Mouse (Mus musculus) layer of hippocampus, adult 6 months (tissue): ENCODE measurements around the gene Cpt1c. TPM values are rescaled to one million over a fixed set of nuclear protein-coding genes. Genes with fewer than 3 reads are reported as not detected.

Experiments
- long read RNA-seq, 2 experiments: library from polyadenylated mRNA; unstranded; transcript quantifications; one replicate each; pipeline ENCODE4 v2.0.0; 2019 to 2020
- microRNA-seq: library from miRNA; unstranded; fragments of <30 nt; microRNA quantifications from one replicate; pipeline ENCODE4 v1.2.0, GENCODE M21; 2020
- polyA plus RNA-seq: library from polyadenylated mRNA; unstranded; fragments of <200 nt; fragmentation: Nextera tagmentation; gene quantifications from 2 replicates; pipeline ENCODE4 v1.2.3, GENCODE M21; 2021

Gene Cpt1c
- polyA plus RNA-seq: 86.2 and 86.7 TPM in 2 replicates
- long read RNA-seq, experiment 1, transcript Cpt1c-206 (19 exons, 2,716 nt): minor isoform, 11 of 177 reads
- long read RNA-seq, experiment 1, transcript Cpt1c-201 (19 exons, 2,793 nt): major isoform, 104 of 177 reads
- long read RNA-seq, experiment 1, partial matches to known transcripts: 34 of 177 reads
- long read RNA-seq, experiment 1, other reads (novel, unspliced or antisense): 28 of 177 reads
- long read RNA-seq, experiment 2, transcript Cpt1c-201 (19 exons, 2,793 nt): major isoform, 481 of 751 reads
- long read RNA-seq, experiment 2, transcript Cpt1c-206 (19 exons, 2,716 nt): minor isoform, 34 of 751 reads
- long read RNA-seq, experiment 2, partial matches to known transcripts: 64 of 751 reads
- long read RNA-seq, experiment 2, other reads (novel, unspliced or antisense): 172 of 751 reads

DNA sequence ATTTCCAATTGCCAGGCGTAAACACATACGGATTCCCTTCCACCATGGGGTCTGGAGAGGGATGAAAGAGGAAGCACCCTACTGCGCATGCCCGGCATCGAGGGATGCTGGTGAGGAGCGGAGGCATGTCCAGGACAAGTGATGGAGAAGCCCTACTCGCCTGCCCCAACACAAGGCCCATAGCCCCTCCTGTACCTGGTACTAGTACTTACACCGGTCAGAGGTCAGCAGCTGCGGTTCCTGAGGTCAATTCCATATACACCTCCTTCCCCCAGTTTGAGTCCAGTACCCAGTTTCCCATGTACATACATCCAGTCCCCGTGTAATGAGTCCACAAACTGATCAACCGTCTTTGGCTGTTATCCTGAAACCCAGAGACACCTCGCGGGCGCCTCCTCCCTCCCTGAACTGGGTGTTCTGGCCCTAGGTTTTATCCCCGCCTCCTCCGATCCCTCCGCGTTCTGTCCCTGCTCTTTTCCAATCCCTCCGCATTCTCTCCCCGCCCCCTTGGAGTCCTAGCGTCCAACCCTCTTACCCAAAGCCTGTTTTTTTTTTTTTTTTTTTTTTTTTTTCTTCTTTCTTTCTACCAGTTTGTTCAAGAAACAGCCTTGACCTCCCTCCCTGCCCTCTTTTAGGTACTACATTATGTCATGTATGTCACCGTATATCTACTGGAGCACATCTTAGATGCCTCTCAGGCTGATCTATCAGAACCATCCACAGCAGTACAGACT, at the start of gene Cpt1c:
Gene Cpt1c (minus strand): TSS at position 469 of the 734 bp plus-strand sequence.

DNA sequence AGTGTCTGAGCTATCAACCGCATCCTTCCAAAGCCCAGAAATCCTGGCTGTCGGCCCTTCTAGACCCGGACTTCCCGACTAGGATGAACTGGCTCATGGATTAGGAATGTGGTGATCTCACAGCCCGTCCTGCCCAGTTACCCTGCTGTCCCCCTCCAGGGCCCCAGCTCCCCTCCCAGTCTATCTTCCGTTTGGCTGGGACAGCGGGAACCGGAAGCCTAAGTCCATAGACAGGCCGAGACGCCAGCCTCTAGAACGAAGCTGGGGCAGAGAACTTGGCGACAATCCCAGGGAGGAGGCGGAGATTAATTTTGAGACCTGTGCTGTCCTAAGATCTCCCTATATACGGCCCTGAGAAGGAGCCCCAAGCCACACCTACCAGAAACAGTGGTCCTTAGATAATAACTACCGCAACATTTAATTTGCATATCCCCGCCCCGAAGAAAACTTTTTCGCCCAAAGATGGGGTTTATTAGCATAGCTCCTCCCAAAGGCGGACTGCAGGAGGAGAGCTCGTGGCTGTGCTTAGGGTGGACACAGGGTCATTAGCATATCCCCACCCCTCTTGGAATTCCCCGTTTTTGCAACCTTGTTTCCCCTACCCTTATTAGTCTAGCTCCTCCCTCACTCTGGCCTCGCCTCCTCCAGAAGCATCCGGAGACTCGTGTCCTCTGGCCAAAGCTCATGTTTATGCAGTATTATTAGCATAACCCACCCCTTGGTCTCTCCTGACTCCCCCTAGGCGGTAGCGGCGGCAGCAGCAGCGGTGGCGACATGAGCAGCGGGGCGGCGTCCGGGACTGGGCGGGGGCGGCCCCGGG, 42.8 kb upstream of the Cpt1c start, which contains the start of gene Rras:
Gene Rras (plus strand): TSS at position 720 of the 820 bp plus-strand sequence.

DNA sequence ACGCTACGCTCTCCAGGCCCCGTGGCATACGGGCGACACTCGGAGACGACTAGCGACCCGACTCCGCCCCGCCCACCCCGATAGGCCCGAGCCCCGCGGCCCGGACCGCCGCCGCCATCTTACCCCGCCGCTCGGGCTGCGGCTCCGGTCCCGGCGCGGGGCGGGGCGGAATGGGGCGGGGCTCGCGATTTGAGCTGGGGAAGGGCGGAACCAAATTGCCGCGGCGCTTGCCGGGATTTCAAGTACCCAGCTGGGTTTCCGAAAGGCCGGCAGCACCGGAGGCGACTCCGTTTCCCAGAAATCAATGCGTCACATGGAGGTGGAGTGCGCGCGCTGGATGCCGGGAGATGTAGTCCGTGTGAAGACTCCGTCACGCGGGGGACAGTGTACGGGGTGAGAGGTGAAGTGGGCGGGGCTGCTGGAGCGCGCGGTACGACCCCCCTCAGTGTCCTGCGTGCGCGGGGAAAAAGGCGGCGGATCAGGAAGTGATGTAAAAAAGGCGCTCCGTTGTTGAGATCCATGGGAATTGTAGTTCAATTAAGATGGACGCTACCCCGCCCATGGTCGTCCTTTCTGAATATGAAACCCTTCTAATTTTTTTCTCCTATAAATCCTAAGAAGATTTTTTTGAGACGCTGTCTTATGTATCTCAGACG, 41.4 kb upstream of the Cpt1c start, which contains the start of gene Scaf1:
Gene Scaf1 (minus strand): TSS at position 407 of the 656 bp plus-strand sequence.

DNA sequence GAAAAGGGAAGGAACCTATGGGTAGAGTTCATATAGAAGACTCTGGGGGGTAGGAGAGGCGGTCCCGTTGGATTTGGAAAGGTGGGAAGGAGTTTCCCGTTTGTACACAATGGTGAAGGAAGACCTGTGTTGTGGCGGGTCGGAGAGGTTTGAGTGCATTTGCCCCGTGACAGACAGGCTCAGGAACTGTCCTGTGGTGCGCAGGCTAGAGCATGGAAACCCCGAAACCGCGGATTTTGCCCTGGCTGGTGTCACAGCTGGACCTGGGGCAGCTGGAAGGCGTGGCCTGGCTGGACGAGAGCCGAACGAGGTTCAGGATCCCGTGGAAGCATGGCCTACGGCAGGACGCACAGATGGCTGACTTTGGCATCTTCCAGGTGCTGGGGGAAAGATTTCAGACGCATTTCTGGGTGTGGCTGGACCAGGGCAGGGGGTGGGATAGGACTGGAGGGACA, 23.9 kb upstream of the Cpt1c start, which contains the start of gene Bcl2l12:
Gene Bcl2l12 (minus strand): TSS at position 212 of the 455 bp plus-strand sequence.

DNA sequence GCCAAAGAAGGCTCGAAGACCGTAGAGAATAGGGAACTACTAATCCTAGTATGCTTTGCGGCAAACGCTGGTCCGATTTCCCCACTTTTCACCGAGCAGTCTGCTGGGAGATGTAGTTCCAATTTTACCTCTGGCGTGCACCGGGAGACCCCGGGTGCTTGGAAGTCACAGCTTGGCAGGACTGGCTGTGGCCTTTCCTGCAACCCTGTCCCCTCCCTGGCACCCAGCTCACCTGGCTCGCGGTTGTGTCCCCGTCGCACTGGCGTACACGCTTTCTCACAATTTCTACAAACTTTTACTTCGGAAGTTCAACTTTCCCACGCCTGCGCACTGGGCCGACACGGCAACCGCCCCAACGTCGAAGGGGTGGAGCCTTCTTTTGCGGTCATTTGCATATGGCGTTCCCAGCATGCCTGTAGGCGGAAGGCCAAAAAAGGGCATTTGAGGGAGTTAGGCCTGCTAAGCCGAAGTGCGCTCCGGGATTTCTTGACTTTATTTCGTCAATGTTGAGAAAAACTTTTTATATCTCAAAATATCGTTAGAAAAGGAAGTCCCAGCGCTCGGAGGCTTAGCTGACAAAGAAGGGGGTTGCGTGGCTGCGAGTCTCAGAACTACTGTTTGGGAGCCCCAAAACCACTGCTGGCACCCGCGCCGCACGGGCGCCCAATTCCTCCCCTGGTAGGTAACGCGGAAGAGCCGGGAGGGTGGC, 22.7 kb upstream of the Cpt1c start, which contains the start of gene Irf3:
Gene Irf3 (plus strand): TSS at position 418 of the 709 bp plus-strand sequence.

DNA sequence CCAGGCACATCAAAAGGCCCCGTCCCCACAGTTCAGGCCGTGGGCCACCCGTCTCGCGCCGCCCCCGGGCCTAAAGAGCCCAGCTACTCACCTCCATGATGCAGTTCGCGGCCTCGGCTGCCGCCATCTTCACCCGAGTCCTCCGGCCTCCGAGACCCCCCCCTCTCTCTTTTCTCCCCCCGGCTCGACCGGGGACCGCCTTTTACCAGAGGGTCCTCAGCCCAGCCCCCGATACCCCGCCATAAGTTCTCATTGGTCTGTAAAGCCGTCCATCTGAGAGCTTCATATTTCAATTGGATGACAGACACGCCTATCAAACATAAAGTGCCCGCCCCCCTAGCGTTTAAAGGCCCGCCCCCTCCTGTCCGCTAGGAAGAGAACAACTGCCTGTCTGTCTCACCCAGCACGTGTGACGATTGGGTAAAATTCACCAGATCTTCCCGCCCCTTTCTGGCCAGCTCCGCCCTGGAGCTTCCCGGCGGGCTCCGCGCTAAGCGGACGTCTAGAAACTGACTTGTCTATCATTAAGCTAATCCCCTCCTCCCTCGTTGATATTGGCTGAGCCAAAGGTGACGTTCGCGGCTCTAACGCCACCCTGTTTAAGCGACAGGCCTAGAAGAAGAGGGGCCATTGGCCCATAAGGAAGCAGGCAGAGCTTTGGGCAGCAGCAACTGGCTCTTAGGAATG, 11.7 kb upstream of the Cpt1c start, which contains the start of gene Prmt1:
Gene Prmt1 (minus strand): TSS at position 377 of the 687 bp plus-strand sequence.

DNA sequence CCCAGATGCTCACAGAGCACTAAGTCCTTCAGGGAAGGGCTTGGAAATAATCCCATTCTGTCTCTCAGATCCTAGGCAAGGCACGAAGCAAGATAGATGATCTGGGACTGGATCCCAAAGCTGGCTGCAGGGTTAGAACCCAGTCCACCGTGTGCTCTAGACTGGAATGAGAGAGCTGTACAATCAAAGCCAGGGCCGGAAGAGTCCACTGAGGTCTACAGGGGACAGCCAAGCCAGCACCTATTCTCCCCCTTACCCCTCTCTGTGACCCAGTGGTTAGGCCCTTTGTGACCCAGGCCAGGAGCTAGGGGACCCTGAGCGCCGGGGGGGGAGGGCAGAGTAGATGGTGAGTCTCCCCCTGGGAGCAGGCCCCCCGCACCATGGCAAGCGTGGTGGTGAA, 31.7 kb downstream of the Cpt1c start, which contains the start of gene Tsks:
Gene Tsks (plus strand): TSS at position 301 of the 400 bp plus-strand sequence.

DNA sequence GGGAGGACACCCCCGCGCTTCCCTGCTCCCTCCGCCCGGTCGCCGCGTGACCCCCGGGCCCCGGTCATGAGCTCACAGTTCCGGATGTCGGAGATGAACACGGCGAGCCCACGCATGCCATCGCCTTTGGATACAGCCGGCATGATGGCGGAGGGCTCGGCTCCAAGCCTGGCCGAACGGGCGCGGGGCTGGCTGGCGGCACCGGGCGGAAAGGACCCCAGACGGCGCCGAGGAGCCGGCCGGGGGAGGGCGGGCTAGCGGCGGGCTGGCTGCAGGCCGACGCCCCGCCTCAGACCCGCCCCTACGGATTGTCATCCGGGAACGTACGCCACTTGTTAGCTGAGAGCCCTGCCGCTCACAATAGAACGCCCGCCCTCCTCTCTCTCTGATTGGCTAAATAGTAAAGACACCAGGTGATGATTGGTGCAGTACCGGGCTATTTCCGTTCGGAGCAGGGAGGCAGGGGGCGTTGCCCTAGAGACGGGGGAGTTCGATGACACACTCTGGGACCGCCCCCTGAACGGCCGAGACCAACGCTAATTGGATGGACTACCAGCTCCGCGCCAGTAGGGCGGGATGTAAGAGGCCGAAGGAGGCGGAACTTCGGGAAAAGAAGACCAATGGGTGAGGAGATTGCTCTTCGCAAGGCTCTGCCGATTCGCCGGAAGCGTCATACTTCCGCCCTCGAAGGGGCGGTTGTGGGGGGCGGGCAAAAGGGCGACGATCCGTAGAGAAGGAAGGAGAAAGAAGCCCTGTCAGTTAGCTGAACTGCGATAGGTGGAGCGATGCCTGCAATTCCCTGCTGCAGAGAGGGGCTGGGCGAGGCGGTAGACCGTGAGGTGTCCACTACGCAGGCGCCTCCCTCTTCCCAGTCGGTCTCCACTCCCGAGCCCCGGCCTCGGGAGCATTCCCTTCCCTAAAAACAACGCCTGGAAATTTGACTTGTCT, 45.2 kb downstream of the Cpt1c start, which contains the start of gene Ap2a1:
Gene Ap2a1 (minus strand): TSS at position 293 of the 948 bp plus-strand sequence.

Small RNA genes within 50 kb of the gene (microRNA-seq; reads per million reads assigned to microRNA genes)
- 1.3 reads per million for gene Mir7054

Other genes starting within 250 kb of the Cpt1c start
- 35.9 and 36.4 TPM in 2 replicates for gene Vrk3, start 226.4 kb downstream of the Cpt1c start, polyA plus RNA-seq
- 0.11 and 0.16 TPM in 2 replicates for gene Zfp473, start 223.8 kb downstream of the Cpt1c start, polyA plus RNA-seq
- 10.2 and 10.5 TPM in 2 replicates for gene Nup62, start 158.8 kb downstream of the Cpt1c start, polyA plus RNA-seq
- 0.57 and 0.79 TPM in 2 replicates for gene Il4i1, start 158.5 kb downstream of the Cpt1c start, polyA plus RNA-seq
- 0.68 and 0.74 TPM in 2 replicates for gene Atf5, start 158.2 kb downstream of the Cpt1c start, polyA plus RNA-seq
- gene Akt1s1, start 125.9 kb downstream of the Cpt1c start, polyA plus RNA-seq: 30.7 and 33.9 TPM in 2 replicates
- 57.9 and 60.7 TPM in 2 replicates for gene Tbc1d17, start 125.8 kb downstream of the Cpt1c start, polyA plus RNA-seq
- 27.8 and 30.3 TPM in 2 replicates for gene Pnkp, start 117.7 kb downstream of the Cpt1c start, polyA plus RNA-seq
- 147 and 187 TPM in 2 replicates for gene Ptov1, start 105.1 kb downstream of the Cpt1c start, polyA plus RNA-seq
- 143 and 184 TPM in 2 replicates for gene Med25, start 82.1 kb downstream of the Cpt1c start, polyA plus RNA-seq
- gene Fuz, start 78.8 kb downstream of the Cpt1c start, polyA plus RNA-seq: 12.1 TPM in 2 replicates
- 34.8 and 42.1 TPM in 2 replicates for gene Ap2a1, start 45.4 kb downstream of the Cpt1c start, polyA plus RNA-seq
- 0.28 and 0.35 TPM in 2 replicates for gene Tsks, start 31.6 kb downstream of the Cpt1c start, polyA plus RNA-seq
- 6.7 and 7.4 TPM in 2 replicates for gene Prmt1, start 11.7 kb upstream of the Cpt1c start, polyA plus RNA-seq
- gene Irf3, start 22.8 kb upstream of the Cpt1c start, polyA plus RNA-seq: 10.7 and 12.0 TPM in 2 replicates
- gene Bcl2l12, start 23.9 kb upstream of the Cpt1c start, polyA plus RNA-seq: 1.6 and 2.6 TPM in 2 replicates
- gene Scaf1, start 41.5 kb upstream of the Cpt1c start, polyA plus RNA-seq: 63.8 and 108 TPM in 2 replicates
- 3.8 and 4.0 TPM in 2 replicates for gene Rras, start 43.1 kb upstream of the Cpt1c start, polyA plus RNA-seq
- 4.7 and 5.4 TPM in 2 replicates for gene Prr12, start 78.0 kb upstream of the Cpt1c start, polyA plus RNA-seq
- 36.0 and 41.3 TPM in 2 replicates for gene Nosip, start 87.6 kb upstream of the Cpt1c start, polyA plus RNA-seq
- gene Prrg2, start 87.8 kb upstream of the Cpt1c start, polyA plus RNA-seq: 9.2 and 10.8 TPM in 2 replicates
- gene Rcn3, start 117.4 kb upstream of the Cpt1c start, polyA plus RNA-seq: 26.1 and 29.3 TPM in 2 replicates
- gene Fcgrt, start 129.0 kb upstream of the Cpt1c start, polyA plus RNA-seq: 28.3 and 34.8 TPM in 2 replicates
- gene Rps11, start 149.6 kb upstream of the Cpt1c start, polyA plus RNA-seq: 1,326 and 1,360 TPM in 2 replicates
- gene Rpl13a, start 153.9 kb upstream of the Cpt1c start, polyA plus RNA-seq: 1,601 and 1,782 TPM in 2 replicates
- not detected in 2 replicates for gene Gm45713, start 161.4 kb upstream of the Cpt1c start, polyA plus RNA-seq
- 0.68 and 1.4 TPM in 2 replicates for gene Flt3l, start 161.6 kb upstream of the Cpt1c start, polyA plus RNA-seq
- gene Pih1d1, start 179.5 kb upstream of the Cpt1c start, polyA plus RNA-seq: 40.3 and 47.7 TPM in 2 replicates
- gene Aldh16a1, start 179.7 kb upstream of the Cpt1c start, polyA plus RNA-seq: 4.6 and 5.2 TPM in 2 replicates
- gene Slc17a7, start 189.1 kb upstream of the Cpt1c start, polyA plus RNA-seq: 52.3 and 68.3 TPM in 2 replicates
- gene Gfy, start 204.7 kb upstream of the Cpt1c start, polyA plus RNA-seq: not detected in 2 replicates
- not detected in 2 replicates for gene Pth2, start 206.1 kb upstream of the Cpt1c start, polyA plus RNA-seq
- 1.2 and 1.4 TPM in 2 replicates for gene Ccdc155, start 230.0 kb upstream of the Cpt1c start, polyA plus RNA-seq
- 5.1 and 7.3 TPM in 2 replicates for gene Dkkl1, start 237.3 kb upstream of the Cpt1c start, polyA plus RNA-seq
- 0.51 and 0.59 TPM in 2 replicates for gene Tead2, start 240.9 kb upstream of the Cpt1c start, polyA plus RNA-seq